Mouse (Mus musculus): ENCODE measurements around the gene Tbc1d2b. TPM values are rescaled to one million over a fixed set of nuclear protein-coding genes. Genes with fewer than 3 reads are reported as not detected.

Gene Tbc1d2b
- 7.7 and 9.1 TPM in 2 replicates for polyA plus RNA-seq (2015; fragmentation: Nextera tagmentation; extraction: Ambion mirVana)

- H3K36me3 ChIP-seq (replicated peaks) = peaks cover 8% of the 10 kb centered on the region; the same call in 1 of the 2 replicates
- ATAC-seq (ENCODE audit: insufficient read depth) = peak; percentile 88
- WGBS (ENCODE audit: insufficient replicate concordance) = under 1% methylated on average over 74 of the region's 74 CpGs
- peak within 1 kb of the TSS; percentile 86 for H3K9ac ChIP-seq
- peak within 1 kb of the TSS; percentile 85 for H3K4me2 ChIP-seq
- no peaks in the 10 kb centered on the region for H3K9me3 ChIP-seq (replicated peaks)
- peak within 1 kb of the TSS; percentile 85 for H3K27ac ChIP-seq (replicated peaks)
- peaks cover 83% of the 10 kb centered on the region for H3K4me1 ChIP-seq (replicated peaks)
- no peaks in the 10 kb centered on the region for H3K27me3 ChIP-seq
- peak within 1 kb of the TSS; percentile 78 for H3K4me3 ChIP-seq (replicated peaks)
These were observed at the start of gene Tbc1d2b for GRCm38 (mm10) chr9:90270193-90270943. TSS of gene Tbc1d2b (minus strand) at chr9:90270804.

- WGBS (ENCODE audit: insufficient replicate concordance) = 61% methylated on average over 5 of the region's 5 CpGs
- no peak overlapping the region for H3K4me3 ChIP-seq (replicated peaks)
These were observed 45.7 kb upstream of the Tbc1d2b start for GRCm38 (mm10) chr9:90316300-90316699.

GRCm38 (mm10) chr9:90315662-90316061, 45.1 kb upstream of the Tbc1d2b start:
- H3K27me3 ChIP-seq = no peaks in the 10 kb centered on the region
- H3K36me3 ChIP-seq (replicated peaks) = no peaks in the 10 kb centered on the region
- no peaks in the 10 kb centered on the region for H3K4me1 ChIP-seq (replicated peaks)
- H3K4me2 ChIP-seq = no peak overlapping the region
- H3K9ac ChIP-seq = no peak overlapping the region
- H3K27ac ChIP-seq (replicated peaks) = no peak overlapping the region
- WGBS (ENCODE audit: insufficient replicate concordance) = 75% methylated on average over 11 of the region's 11 CpGs
- H3K4me3 ChIP-seq (replicated peaks) = no peak overlapping the region
- H3K9me3 ChIP-seq (replicated peaks) = no peaks in the 10 kb centered on the region
- no peak for ATAC-seq (ENCODE audit: insufficient read depth)

More at GRCm38 (mm10) chr9:90316300-90316699, 45.7 kb upstream of the Tbc1d2b start:
- ATAC-seq (ENCODE audit: insufficient read depth) = no peak
- Histone ChIP-seq H3K36me3 (replicated peaks) (no peaks in the 10 kb centered on the region), H3K4me2 (no peak overlapping the region), H3K27ac (replicated peaks) (no peak overlapping the region), H3K27me3 (no peaks in the 10 kb centered on the region), H3K9me3 (replicated peaks) (no peaks in the 10 kb centered on the region), H3K9ac (no peak overlapping the region), H3K4me1 (replicated peaks) (no peaks in the 10 kb centered on the region)

GRCm38 (mm10) chr9:90304254-90304653, 33.6 kb upstream of the Tbc1d2b start:
- H3K9me3 ChIP-seq (replicated peaks) = no peaks in the 10 kb centered on the region
- ATAC-seq (ENCODE audit: insufficient read depth) = no peak
- WGBS (ENCODE audit: insufficient replicate concordance) = 82% methylated on average over 2 of the region's 2 CpGs
- no peak overlapping the region for H3K27ac ChIP-seq (replicated peaks)
- no peak overlapping the region for H3K4me2 ChIP-seq
- H3K4me3 ChIP-seq (replicated peaks) = no peak overlapping the region
- H3K4me1 ChIP-seq (replicated peaks) = 0 out of 2 replicates have a peak, but pooled peaks cover 5% of the 10 kb centered on the region
- H3K9ac ChIP-seq = no peak overlapping the region
- H3K27me3 ChIP-seq = no peaks in the 10 kb centered on the region
- no peaks in the 10 kb centered on the region for H3K36me3 ChIP-seq (replicated peaks)

GRCm38 (mm10) chr9:90303101-90303835, 32.7 kb upstream of the Tbc1d2b start:
- H3K4me1 ChIP-seq (replicated peaks) = 0 out of 2 replicates have a peak, but pooled peaks cover 5% of the 10 kb centered on the region
- no peak overlapping the region for H3K4me2 ChIP-seq
- no peaks in the 10 kb centered on the region for H3K27me3 ChIP-seq
- no peak overlapping the region for H3K4me3 ChIP-seq (replicated peaks)
- no peak overlapping the region for H3K9ac ChIP-seq
- peak overlapping the region; percentile 55; the same call in 1 of the 2 replicates for H3K27ac ChIP-seq (replicated peaks)
- no peaks in the 10 kb centered on the region for H3K9me3 ChIP-seq (replicated peaks)
- ATAC-seq (ENCODE audit: insufficient read depth) = peak; percentile 65
- no peaks in the 10 kb centered on the region for H3K36me3 ChIP-seq (replicated peaks)
- 31% methylated on average over 2 of the region's 2 CpGs for whole genome bisulfite sequencing (ENCODE audit: insufficient replicate concordance)

GRCm38 (mm10) chr9:90302670-90303069, 32.1 kb upstream of the Tbc1d2b start:
- no peak for ATAC-seq (ENCODE audit: insufficient read depth)
- no peaks in the 10 kb centered on the region for H3K36me3 ChIP-seq (replicated peaks)
- peak overlapping the region; percentile 33; the same call in 1 of the 2 replicates for H3K27ac ChIP-seq (replicated peaks)
- H3K9ac ChIP-seq = no peak overlapping the region
- no peak overlapping the region for H3K4me3 ChIP-seq (replicated peaks)
- 0 out of 2 replicates have a peak, but pooled peaks cover 5% of the 10 kb centered on the region for H3K4me1 ChIP-seq (replicated peaks)
- WGBS (ENCODE audit: insufficient replicate concordance) = 63% methylated on average over 4 of the region's 4 CpGs
- H3K27me3 ChIP-seq = no peaks in the 10 kb centered on the region
- no peaks in the 10 kb centered on the region for H3K9me3 ChIP-seq (replicated peaks)
- H3K4me2 ChIP-seq = no peak overlapping the region

- no peak overlapping the region for H3K4me2 ChIP-seq
- H3K9me3 ChIP-seq (replicated peaks) = no peaks in the 10 kb centered on the region
- WGBS (ENCODE audit: insufficient replicate concordance) = 56% methylated on average over 4 of the region's 4 CpGs
- H3K36me3 ChIP-seq (replicated peaks) = no peaks in the 10 kb centered on the region
- no peaks in the 10 kb centered on the region for H3K27me3 ChIP-seq
- ATAC-seq (ENCODE audit: insufficient read depth) = no peak
- H3K27ac ChIP-seq (replicated peaks) = no peak overlapping the region
- 0 out of 2 replicates have a peak, but pooled peaks cover 5% of the 10 kb centered on the region for H3K4me1 ChIP-seq (replicated peaks)
- no peak overlapping the region for H3K4me3 ChIP-seq (replicated peaks)
- H3K9ac ChIP-seq = no peak overlapping the region
These were observed 30.6 kb upstream of the Tbc1d2b start for GRCm38 (mm10) chr9:90301081-90301688.

GRCm38 (mm10) chr9:90297637-90298036, 27.0 kb upstream of the Tbc1d2b start:
- no peak overlapping the region for H3K9ac ChIP-seq
- WGBS (ENCODE audit: insufficient replicate concordance) = 37% methylated on average over 1 of the region's 1 CpGs
- no peak overlapping the region for H3K4me2 ChIP-seq
- H3K27me3 ChIP-seq = no peaks in the 10 kb centered on the region
- 0 out of 2 replicates have a peak, but pooled peaks cover 8% of the 10 kb centered on the region for H3K4me1 ChIP-seq (replicated peaks)
- no peak overlapping the region for H3K27ac ChIP-seq (replicated peaks)
- 0 out of 2 replicates have a peak, but pooled peaks have one; percentile 8 for ATAC-seq (ENCODE audit: insufficient read depth)
- no peak overlapping the region for H3K4me3 ChIP-seq (replicated peaks)
- H3K36me3 ChIP-seq (replicated peaks) = no peaks in the 10 kb centered on the region
- H3K9me3 ChIP-seq (replicated peaks) = no peaks in the 10 kb centered on the region

- Histone ChIP-seq H3K9ac (no peak overlapping the region), H3K4me1 (replicated peaks) (0 out of 2 replicates have a peak, but pooled peaks cover 2% of the 10 kb centered on the region), H3K9me3 (replicated peaks) (no peaks in the 10 kb centered on the region), H3K4me3 (replicated peaks) (no peak overlapping the region), H3K4me2 (no peak overlapping the region), H3K27me3 (no peaks in the 10 kb centered on the region), H3K27ac (replicated peaks) (no peak overlapping the region), H3K36me3 (replicated peaks) (no peaks in the 10 kb centered on the region)
- ATAC-seq (ENCODE audit: insufficient read depth) = no peak
- WGBS (ENCODE audit: insufficient replicate concordance) = 29% methylated on average over 3 of the region's 3 CpGs
These were observed 23.2 kb upstream of the Tbc1d2b start for GRCm38 (mm10) chr9:90293641-90294398.

- H3K4me3 ChIP-seq (replicated peaks) = no peak overlapping the region
- no peak overlapping the region for H3K4me2 ChIP-seq
- no peak overlapping the region for H3K27ac ChIP-seq (replicated peaks)
- peak; percentile 21; the same call in 1 of the 2 replicates for ATAC-seq (ENCODE audit: insufficient read depth)
- no peaks in the 10 kb centered on the region for H3K36me3 ChIP-seq (replicated peaks)
- no peaks in the 10 kb centered on the region for H3K27me3 ChIP-seq
- WGBS (ENCODE audit: insufficient replicate concordance) = 61% methylated on average over 3 of the region's 3 CpGs
- H3K9ac ChIP-seq = no peak overlapping the region
- H3K9me3 ChIP-seq (replicated peaks) = no peaks in the 10 kb centered on the region
- peaks cover 45% of the 10 kb centered on the region for H3K4me1 ChIP-seq (replicated peaks)
These were observed 7.8 kb upstream of the Tbc1d2b start for GRCm38 (mm10) chr9:90278397-90278796.
